Mouse (Mus musculus) MEL (cell line): Measurements from ENCODE around the gene Mpp3. TPM values are rescaled to one million over a fixed set of nuclear protein-coding genes. Genes with fewer than 3 reads are reported as not detected.

Experiments
- DNase-seq: peaks from one replicate; pipeline ENCODE4 v3.0.0; 2011; ENCODE audit warnings: low read depth, low spot score
- H3K27ac ChIP-seq: 2 replicates; pipeline ENCODE4 v1.5.1; 2012; ENCODE audit warnings: low read depth, mild to moderate bottlenecking, control low read depth, low read length, moderate library complexity; ENCODE audit not compliant: control insufficient read depth
- H3K27me3 ChIP-seq, 2 experiments: fragments of 150-350 bp in 1 of 2; sonication (generic) in 1 of 2; 2 replicates each; pipeline ENCODE4 v1.6.1; 2012; ENCODE audit warnings: low read length in 2 of 2, mild to moderate bottlenecking in 2 of 2, improper control_type of control experiment in 1 of 2, moderate library complexity in 1 of 2; ENCODE audit not compliant: insufficient read depth in 2 of 2, control insufficient read depth in 1 of 2
- H3K36me3 ChIP-seq, 2 experiments: 2 replicates each; pipeline ENCODE4 v1.6.1; 2012 to 2014; ENCODE audit warnings: low read length in 2 of 2, improper control_type of control experiment in 1 of 2, inconsistent platforms in 1 of 2, mild to moderate bottlenecking in 1 of 2; ENCODE audit not compliant: insufficient read depth in 2 of 2, control insufficient read depth in 1 of 2
- H3K4me1 ChIP-seq, 2 experiments: fragments of 150-350 bp in 1 of 2; sonication (generic) in 1 of 2; 2 replicates each; pipeline ENCODE4 v1.6.1; 2012; ENCODE audit warnings: low read length in 2 of 2, improper control_type of control experiment in 1 of 2, mild to moderate bottlenecking in 1 of 2; ENCODE audit not compliant: insufficient read depth in 2 of 2, control insufficient read depth in 1 of 2
- H3K4me3 ChIP-seq, 2 experiments: fragments of 150-350 bp in 1 of 2; sonication (generic) in 1 of 2; 2 replicates each; pipeline ENCODE4 v1.5.1; 2012; ENCODE audit warnings: low read depth in 2 of 2, low read length in 2 of 2, mild to moderate bottlenecking in 2 of 2, moderate library complexity in 2 of 2, control low read depth in 1 of 2, improper control_type of control experiment in 1 of 2; ENCODE audit not compliant: control insufficient read depth in 1 of 2, insufficient read depth in 1 of 2
- H3K79me2 ChIP-seq: 2 replicates; pipeline ENCODE4 v1.6.1; 2012; ENCODE audit warnings: mild to moderate bottlenecking, low read length, moderate library complexity; ENCODE audit not compliant: control insufficient read depth, poor library complexity, insufficient read depth
- H3K9ac ChIP-seq: 2 replicates; pipeline ENCODE4 v1.6.1; 2012; ENCODE audit warnings: low read depth, mild to moderate bottlenecking, control low read depth, low read length, moderate library complexity; ENCODE audit not compliant: control insufficient read depth, poor library complexity, severe bottlenecking
- H3K9me3 ChIP-seq: fragments of 150-350 bp; sonication (generic); replicated peaks from 2 replicates; pipeline ENCODE4 v1.6.1; 2012; ENCODE audit warnings: mild to moderate bottlenecking, low read length, improper control_type of control experiment, moderate library complexity; ENCODE audit not compliant: insufficient read depth
- CTCF ChIP-seq, 3 experiments: IDR thresholded peaks in 2 of 3; conservative IDR thresholded peaks in 1 of 3; 2 replicates each; pipeline ENCODE4 v1.5.1; 2011 to 2012; ENCODE audit warnings: low read length in 3 of 3, low read depth in 2 of 3, mild to moderate bottlenecking in 2 of 3, improper control_type of control experiment in 1 of 3, inconsistent platforms in 1 of 3, mixed read lengths in 1 of 3, moderate library complexity in 1 of 3; ENCODE audit not compliant: control insufficient read depth in 1 of 3, insufficient read depth in 1 of 3, poor library complexity in 1 of 3, severe bottlenecking in 1 of 3
- ELF1 ChIP-seq: IDR thresholded peaks from 2 replicates; pipeline ENCODE4 v1.6.1; 2014; ENCODE audit warnings: low read depth, mild to moderate bottlenecking, inconsistent platforms, low read length, improper control_type of control experiment, moderate library complexity
- ETS1 ChIP-seq: IDR thresholded peaks from 2 replicates; pipeline ENCODE4 v1.6.1; 2012; ENCODE audit warnings: low read depth, mild to moderate bottlenecking, inconsistent platforms, low read length, improper control_type of control experiment, moderate library complexity
- HCFC1 ChIP-seq: IDR thresholded peaks from 2 replicates; pipeline ENCODE4 v1.6.1; 2012; ENCODE audit warnings: low read depth, mild to moderate bottlenecking, inconsistent platforms, low read length, improper control_type of control experiment, moderate library complexity
- KAT2A ChIP-seq: conservative IDR thresholded peaks from 2 replicates; pipeline ENCODE4 v1.6.1; 2012; ENCODE audit warnings: low read depth, low read length, improper control_type of control experiment, inconsistent platforms
- MYB ChIP-seq: IDR thresholded peaks from 2 replicates; pipeline ENCODE4 v1.6.1; 2011; ENCODE audit warnings: mild to moderate bottlenecking, low read depth, low read length, improper control_type of control experiment
- MYC ChIP-seq: IDR thresholded peaks from 2 replicates; pipeline ENCODE4 v1.6.1; 2011; ENCODE audit warnings: low read depth, mild to moderate bottlenecking, low read length, improper control_type of control experiment, moderate library complexity
- POLR2A ChIP-seq, 2 experiments: IDR thresholded peaks; 2 replicates each; pipeline ENCODE4 v1.6.1; 2011 to 2012; ENCODE audit warnings: low read length in 2 of 2, mild to moderate bottlenecking in 2 of 2, control low read depth in 1 of 2, improper control_type of control experiment in 1 of 2, low read depth in 1 of 2, moderate library complexity in 1 of 2; ENCODE audit not compliant: control insufficient read depth in 1 of 2, insufficient read depth in 1 of 2, poor library complexity in 1 of 2
- POLR2AphosphoS5 ChIP-seq: IDR thresholded peaks from 2 replicates; pipeline ENCODE4 v1.6.1; 2012; ENCODE audit warnings: low read depth, borderline replicate concordance, mild to moderate bottlenecking, inconsistent platforms, low read length, moderate library complexity, mixed read lengths
- RAD21 ChIP-seq: IDR thresholded peaks from 2 replicates; pipeline ENCODE4 v1.6.1; 2011; ENCODE audit warnings: mild to moderate bottlenecking, low read depth, low read length, improper control_type of control experiment
- RCOR1 ChIP-seq: IDR thresholded peaks from 2 replicates; pipeline ENCODE4 v1.6.1; 2012; ENCODE audit warnings: low read depth, mild to moderate bottlenecking, inconsistent platforms, low read length, improper control_type of control experiment
- SMC3 ChIP-seq: IDR thresholded peaks from 2 replicates; pipeline ENCODE4 v1.6.1; 2011; ENCODE audit warnings: low read depth, low read length, improper control_type of control experiment
- TAL1 ChIP-seq: IDR thresholded peaks from 2 replicates; pipeline ENCODE4 v1.6.1; 2012; ENCODE audit warnings: mild to moderate bottlenecking, inconsistent platforms, low read length, moderate library complexity, mixed read lengths
- polyA plus RNA-seq, 2 experiments: library from polyadenylated mRNA; stranded (reverse) in 1 of 2; unstranded in 1 of 2; fragments of >175 nt in 1 of 2; fragments of >200 nt in 1 of 2; gene quantifications; 2 replicates each; pipeline versions ENCODE4 v1.2.1 to v1.2.4; 2012; ENCODE audit warnings: low replicate concordance in 2 of 2, low read depth in 1 of 2; ENCODE audit not compliant: insufficient read length in 2 of 2, insufficient read depth in 1 of 2, missing spikeins in 1 of 2
- total RNA-seq: library from RNA; depleted of rRNA; stranded (reverse); fragments of 300-350 nt; gene quantifications from 2 replicates; pipeline ENCODE4 v1.2.3, GENCODE M21; 2012

Mpp3 gene
- total and polyA plus RNA-seq, 3 experiments: 5.5 to 7.1 TPM; not detected in 1

- peaks cover 0 to 9% of the 10 kb centered on the region in 2 experiments; a peak in 2 of 4 replicates for H3K4me1 ChIP-seq
- H3K79me2 ChIP-seq: no peaks in the 10 kb centered on the region; the same call in 1 of the 2 replicates
- peaks cover 0 to 3% of the 10 kb centered on the region in 2 experiments; a peak in 3 of 4 replicates for H3K36me3 ChIP-seq
- no peak overlapping the region for H3K27ac ChIP-seq
- no peak for TF ChIP-seq KAT2A
- no peak for TF ChIP-seq POLR2AphosphoS5
- TF ChIP-seq RCOR1: no peak
- TF ChIP-seq ETS1: no peak
- no peak for TF ChIP-seq POLR2A (IDR thresholded peaks at IDR 0.05; ENCODE audit: control insufficient read depth in 1 of 2, insufficient read depth in 1 of 2, low read depth in 1 of 2, low read length in 2 of 2, poor library complexity in 1 of 2)
- no peak for TF ChIP-seq MYC
- no peak for TF ChIP-seq TAL1
- TF ChIP-seq MYB: no peak
- no peaks in the 10 kb centered on the region for H3K9me3 ChIP-seq
- H3K4me3 ChIP-seq: no peak overlapping the region
- no peak overlapping the region for H3K9ac ChIP-seq
- DNase-seq: no peak
- H3K27me3 ChIP-seq: no peaks in the 10 kb centered on the region
Measured at GRCm38 (mm10) chr11:101979140-101979539, 49.1 kb downstream of the Mpp3 start.

GRCm38 (mm10) chr11:101976949-101977348 lies 51.3 kb downstream of the Mpp3 start:
- no peak for DNase-seq
- no peaks in the 10 kb centered on the region; a peak in 1 of 4 replicates for H3K36me3 ChIP-seq
- H3K4me3 ChIP-seq: no peak overlapping the region
- TF ChIP-seq HCFC1 (no peak), CTCF (IDR thresholded peaks at IDR 0.05 in 2 of 3, conservative IDR thresholded peaks at IDR 0.05 in 1 of 3; ENCODE audit: control insufficient read depth in 1 of 3, insufficient read depth in 1 of 3, low read depth in 2 of 3, low read length in 3 of 3, poor library complexity in 1 of 3, severe bottlenecking in 1 of 3) (peak; percentile 31 to 47 (median 42))
- no peaks in the 10 kb centered on the region for H3K27me3 ChIP-seq
- H3K79me2 ChIP-seq: no peaks in the 10 kb centered on the region
- no peaks in the 10 kb centered on the region for H3K4me1 ChIP-seq
- no peaks in the 10 kb centered on the region for H3K9me3 ChIP-seq
- no peak overlapping the region for H3K27ac ChIP-seq
- H3K9ac ChIP-seq: no peak overlapping the region

GRCm38 (mm10) chr11:101974923-101975322 lies 53.3 kb downstream of the Mpp3 start:
- no peaks in the 10 kb centered on the region for H3K9me3 ChIP-seq
- no peak overlapping the region for H3K4me3 ChIP-seq
- H3K79me2 ChIP-seq: no peaks in the 10 kb centered on the region
- no peak overlapping the region for H3K27ac ChIP-seq
- H3K27me3 ChIP-seq: no peaks in the 10 kb centered on the region
- H3K4me1 ChIP-seq: no peaks in the 10 kb centered on the region
- TF ChIP-seq RAD21 (peak; percentile 9; the same call in 1 of the 2 replicates), ELF1 (no peak), SMC3 (0 out of 2 replicates have a peak, but pooled peaks have one; percentile 14), CTCF (IDR thresholded peaks at IDR 0.05 in 2 of 3, conservative IDR thresholded peaks at IDR 0.05 in 1 of 3; ENCODE audit: control insufficient read depth in 1 of 3, insufficient read depth in 1 of 3, low read depth in 2 of 3, low read length in 3 of 3, poor library complexity in 1 of 3, severe bottlenecking in 1 of 3) (peak; percentile 62 to 78 (median 63))
- H3K9ac ChIP-seq: no peak overlapping the region
- no peaks in the 10 kb centered on the region for H3K36me3 ChIP-seq
- DNase-seq: peak; percentile 45
